Mouse (Mus musculus) heart, postnatal 4 days (tissue): ENCODE measurements around the gene H6pd. TPM values are rescaled to one million over a fixed set of nuclear protein-coding genes. Genes with fewer than 3 reads are reported as not detected.

Experiments
- DNase-seq: peaks from one replicate; pipeline ENCODE4 v3.0.0; 2021
- total RNA-seq, 2 experiments: library from RNA; stranded (reverse); gene quantifications; 2 replicates each; pipeline ENCODE4 v1.2.3; 2021

H6pd gene
- total RNA-seq, 2 experiments from 2014 or later, result 34.1 to 35.2 TPM

- peak; percentile 50 for DNase-seq
Observed at GRCm38 (mm10) chr4:149998786-149999509, 9.9 kb downstream of the H6pd start.

- DNase-seq, result no peak
Observed at GRCm38 (mm10) chr4:149997999-149998398, 10.8 kb downstream of the H6pd start.

- DNase-seq, result peak; percentile 8
Observed at GRCm38 (mm10) chr4:149996440-149996839, 12.4 kb downstream of the H6pd start.

- no peak for DNase-seq
Observed at GRCm38 (mm10) chr4:149995911-149996310, 12.9 kb downstream of the H6pd start.

- DNase-seq, result peak; percentile 6
Observed at GRCm38 (mm10) chr4:149994218-149994617, 14.6 kb downstream of the H6pd start.

GRCm38 (mm10) chr4:149992670-149993032, 16.2 kb downstream of the H6pd start:
- no peak for DNase-seq

GRCm38 (mm10) chr4:149991755-149992669, 16.8 kb downstream of the H6pd start:
- DNase-seq, result no peak

- DNase-seq, result peak; percentile 4
Observed at GRCm38 (mm10) chr4:149990954-149991633, 17.7 kb downstream of the H6pd start.

GRCm38 (mm10) chr4:149990212-149990953, 18.4 kb downstream of the H6pd start:
- peak; percentile 45 for DNase-seq

GRCm38 (mm10) chr4:149988931-149989556, 19.8 kb downstream of the H6pd start:
- DNase-seq, result peak; percentile 89

- DNase-seq, result peak; percentile 13
Observed at GRCm38 (mm10) chr4:149988301-149988700, 20.5 kb downstream of the H6pd start.

GRCm38 (mm10) chr4:149986671-149987417, 22.0 kb downstream of the H6pd start:
- DNase-seq, result no peak

- DNase-seq, result no peak
Observed at GRCm38 (mm10) chr4:149983921-149984645, 24.7 kb downstream of the H6pd start.

GRCm38 (mm10) chr4:149982154-149982553, 26.7 kb downstream of the H6pd start:
- no peak for DNase-seq

- peak; percentile 86 for DNase-seq
Observed at GRCm38 (mm10) chr4:149979819-149980308, 29.0 kb downstream of the H6pd start.

- peak; percentile 4 for DNase-seq
Observed at GRCm38 (mm10) chr4:149978820-149979219, 30.0 kb downstream of the H6pd start.

- peak; percentile 55 for DNase-seq
Observed at GRCm38 (mm10) chr4:149977801-149978544, 30.9 kb downstream of the H6pd start.

GRCm38 (mm10) chr4:149977181-149977580, 31.6 kb downstream of the H6pd start:
- DNase-seq, result no peak

- peak; percentile 14 for DNase-seq
Observed at GRCm38 (mm10) chr4:149975730-149976254, 33.0 kb downstream of the H6pd start.
